Mouse (Mus musculus) lung, postnatal 36 days (tissue): ENCODE results near the gene C530008M17Rik.
"Not testable (repeated sequence)": the region's sequence is repeated elsewhere in the genome, so short reads cannot be mapped to it uniquely, and the experiment has no call there.

Source experiments
- DNase-seq: peaks from one replicate; pipeline ENCODE4 v3.0.0; 2022; ENCODE audit warnings: mixed read lengths

The C530008M17Rik gene

DNA sequence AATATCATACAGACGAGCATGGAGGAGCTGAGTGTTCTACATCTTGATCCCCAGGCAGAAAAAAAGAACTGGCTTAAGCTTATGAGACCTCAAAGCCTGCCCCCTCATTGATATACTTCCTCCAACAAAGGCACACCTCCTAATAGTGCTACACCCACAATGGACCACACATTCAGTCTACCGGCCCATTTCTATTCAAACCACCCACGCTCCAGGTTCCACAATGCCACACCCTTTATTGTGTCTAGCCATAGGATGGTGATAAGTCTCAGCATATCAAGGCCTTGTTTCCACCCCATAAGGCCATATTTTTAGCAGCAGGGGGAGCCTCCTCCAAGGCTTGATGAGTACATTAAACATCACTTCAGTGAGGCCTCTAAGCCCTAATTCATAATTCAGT, 254.5 kb downstream of the C530008M17Rik start:
- no peak for DNase-seq

DNA sequence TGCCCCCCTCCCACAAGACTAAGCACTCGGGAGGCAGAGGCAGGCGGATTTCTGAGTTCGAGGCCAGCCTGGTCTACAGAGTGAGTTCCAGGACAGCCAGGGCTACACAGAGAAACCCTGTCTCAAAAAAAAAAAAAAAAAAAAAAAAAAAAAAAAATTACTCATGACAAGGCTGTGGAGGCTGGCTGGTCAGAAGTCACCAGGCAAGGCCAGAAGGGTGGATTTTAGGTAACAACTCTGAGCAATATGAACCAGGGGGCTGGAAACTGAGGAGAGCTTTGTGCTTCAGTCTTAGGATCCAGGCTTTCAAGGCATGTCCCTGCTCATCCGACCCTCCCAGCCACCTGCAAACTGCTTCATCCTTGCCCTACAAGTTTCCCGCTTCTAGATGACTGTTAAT, 256.2 kb downstream of the C530008M17Rik start:
- not testable (repeated sequence) for DNase-seq

- DNase-seq = no peak
Observed at GRCm38 (mm10) chr5:76922833-76923232, 266.5 kb downstream of the C530008M17Rik start.
